Mouse (Mus musculus) heart, adult 2 months (tissue): Measurements from ENCODE around the gene Atxn2. TPM values are rescaled to one million over a fixed set of nuclear protein-coding genes. Genes with fewer than 3 reads are reported as not detected.

ENCODE experiments used
- DNase-seq, 2 experiments: peaks; one replicate each; pipeline ENCODE4 v3.0.0; 2021
- H3K27ac ChIP-seq: fragments of 200-600 bp; 2 replicates; pipeline ENCODE4 v1.8.1; 2022
- H3K27me3 ChIP-seq: fragments of 200-500 bp; 2 replicates; pipeline ENCODE4 v1.6.1; 2012; ENCODE audit warnings: mild to moderate bottlenecking, low read length, inconsistent platforms, mixed read lengths; ENCODE audit not compliant: control insufficient read depth, insufficient read depth
- H3K36me3 ChIP-seq: fragments of 200-500 bp; 2 replicates; pipeline ENCODE4 v1.6.1; 2012; ENCODE audit warnings: low read length, inconsistent platforms; ENCODE audit not compliant: control insufficient read depth, insufficient read depth
- H3K4me1 ChIP-seq: fragments of 200-500 bp; 2 replicates; pipeline ENCODE4 v1.6.1; 2011; ENCODE audit warnings: low read length; ENCODE audit not compliant: control insufficient read depth, insufficient read depth
- H3K4me3 ChIP-seq: fragments of 200-600 bp; 2 replicates; pipeline ENCODE4 v1.8.1; 2022
- H3K79me2 ChIP-seq: fragments of 200-500 bp; replicated peaks from 2 replicates; pipeline ENCODE4 v1.6.1; 2012; ENCODE audit warnings: mild to moderate bottlenecking, inconsistent platforms, low read length, moderate library complexity, mixed read lengths; ENCODE audit not compliant: control insufficient read depth, insufficient read depth
- H3K9ac ChIP-seq: fragments of 200-500 bp; 2 replicates; pipeline ENCODE4 v1.6.1; 2012; ENCODE audit warnings: low read depth, mild to moderate bottlenecking, control low read depth, inconsistent platforms, low read length, mixed read lengths
- CTCF ChIP-seq: fragments of 200-600 bp; IDR thresholded peaks from 2 replicates; pipeline ENCODE4 v1.8.1; 2022; ENCODE audit warnings: antibody characterized with exemption, mild to moderate bottlenecking, moderate library complexity
- EP300 ChIP-seq: fragments of 200-500 bp; IDR thresholded peaks from 2 replicates; pipeline ENCODE4 v1.6.1; 2011; ENCODE audit warnings: low read depth, low read length, control low read depth; ENCODE audit not compliant: insufficient read depth
- POLR2A ChIP-seq: fragments of 200-500 bp; IDR thresholded peaks from 2 replicates; pipeline ENCODE4 v1.6.1; 2011; ENCODE audit warnings: mild to moderate bottlenecking, low read depth, low read length, control low read depth; ENCODE audit not compliant: insufficient read depth
- WGBS: fragments of 180-500 bp; shearing (Covaris S2); methylation state at CpG from one replicate; pipeline ENCODE4 v1.1.7; 2018; 5-methylcytosine and 5-hydroxymethylcytosine counted together
- intact Hi-C: fragments of 180-260 bp; cut with DNase I; formaldehyde crosslinking; loops from one replicate; pipeline ENCODE4 v1.15.1; 2025
- polyA plus RNA-seq: library from polyadenylated mRNA; depleted of rRNA; stranded (reverse); fragments of >200 nt; gene quantifications from 2 replicates; pipeline ENCODE4 v1.2.3, GENCODE M21; 2012
- total RNA-seq, 2 experiments: library from RNA; stranded (reverse); gene quantifications; 2 replicates each; pipeline ENCODE4 v1.2.3; 2021

Gene Atxn2
- total and polyA plus RNA-seq, 3 experiments: 133 to 161 (median 155) TPM

GRCm38 (mm10) chr5:121827876-121828275, 116.7 kb downstream of the Atxn2 start:
- DNase-seq: no peak
- Histone ChIP-seq H3K9ac (no peak overlapping the region), H3K79me2 (peaks cover 32% of the 10 kb centered on the region), H3K27ac (no peak overlapping the region), H3K4me3 (no peak overlapping the region), H3K4me1 (peaks cover 51% of the 10 kb centered on the region), H3K36me3 (peaks cover 32% of the 10 kb centered on the region), H3K27me3 (no peaks in the 10 kb centered on the region)
- WGBS: 80% methylated on average over 4 of the region's 4 CpGs
- intact Hi-C loops: no loop called here
- no peak for TF ChIP-seq POLR2A
- no peak for TF ChIP-seq CTCF
- no peak for TF ChIP-seq EP300

DNA sequence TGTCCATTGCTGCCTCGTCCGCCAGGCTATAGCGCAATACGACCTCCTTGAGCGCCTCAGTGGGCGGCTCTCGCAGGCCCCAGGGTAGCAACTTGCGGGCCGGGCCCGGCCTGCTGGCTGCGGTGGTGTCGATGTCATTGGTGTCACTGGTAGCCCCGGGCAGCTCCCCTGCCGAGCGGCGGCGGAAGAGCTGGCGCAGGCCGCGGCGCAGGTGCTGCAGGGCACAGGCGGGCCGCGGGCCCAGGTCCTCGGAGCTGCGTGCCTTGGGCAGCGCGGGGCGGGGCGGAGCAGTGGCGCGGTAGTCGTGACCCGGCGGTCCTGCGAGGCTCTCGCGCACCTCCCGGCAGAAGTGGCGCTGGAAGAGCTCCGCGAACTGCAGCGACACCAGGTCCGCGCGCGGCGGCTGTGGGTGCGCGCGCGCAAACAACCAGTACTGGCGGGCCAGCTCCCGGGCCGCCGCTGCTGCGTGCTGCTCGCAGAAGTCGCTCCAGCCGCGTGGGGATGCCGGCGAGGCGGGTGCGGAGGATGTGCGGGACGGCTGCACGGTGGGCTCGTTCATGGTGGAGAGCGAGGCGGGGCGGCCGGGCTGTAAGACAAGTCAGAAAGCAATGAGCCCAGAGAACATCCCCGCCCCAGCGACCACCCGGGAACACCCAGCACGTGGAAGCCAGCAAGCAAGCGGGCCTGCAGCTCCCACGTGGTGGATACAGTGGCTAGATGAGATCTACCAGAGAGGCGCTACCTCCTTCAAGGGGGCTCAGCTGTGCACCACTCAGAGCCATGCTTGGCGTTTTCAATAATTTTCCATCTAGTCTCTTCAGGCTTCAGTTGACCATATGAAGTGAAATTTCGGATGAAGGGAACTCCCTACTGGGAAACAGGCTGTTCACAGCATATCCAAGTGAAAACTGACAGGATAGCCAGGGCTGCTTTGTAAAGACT, 117.6 kb downstream of the Atxn2 start:
- 58% methylated on average over 78 of the region's 82 CpGs for WGBS
- intact Hi-C loops: no loop called here
- TF ChIP-seq POLR2A: no peak
- no peak for TF ChIP-seq EP300
- Histone ChIP-seq H3K27ac (no peak overlapping the region), H3K27me3 (no peaks in the 10 kb centered on the region), H3K4me1 (peaks cover 45% of the 10 kb centered on the region), H3K79me2 (peaks cover 35% of the 10 kb centered on the region), H3K9ac (peak overlapping the region; percentile 17), H3K4me3 (no peak overlapping the region), H3K36me3 (peaks cover 29% of the 10 kb centered on the region)
- DNase-seq: peak in 1 of 2 experiments; percentile 34

DNA sequence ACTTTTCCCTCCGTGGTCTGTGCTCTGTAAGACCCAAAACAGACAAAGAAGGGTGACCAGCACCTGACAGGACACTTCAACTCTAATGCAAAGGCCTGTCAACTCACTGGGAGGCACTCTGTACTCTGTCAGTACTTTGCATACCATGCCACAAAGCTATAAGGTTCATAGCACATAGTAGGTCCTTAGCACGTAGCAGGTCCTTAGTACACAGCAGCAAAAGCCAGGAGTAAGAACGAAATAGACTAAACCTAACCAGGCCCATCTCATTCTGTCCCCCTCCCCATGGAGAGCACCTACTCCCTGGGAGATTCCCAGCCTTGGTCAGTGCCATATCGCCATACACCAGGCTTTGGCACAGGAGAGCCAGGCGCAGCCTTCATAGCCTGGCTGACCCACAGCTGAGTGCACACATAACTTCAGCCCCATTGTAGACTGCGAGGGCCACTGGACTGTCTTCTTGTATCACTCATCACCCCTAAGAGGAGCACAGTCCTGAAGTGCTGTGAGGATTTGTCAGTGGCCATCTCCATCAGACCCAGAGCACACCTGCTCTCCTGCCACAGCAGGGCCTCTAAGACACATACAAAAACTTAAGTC, 120.0 kb downstream of the Atxn2 start:
- 89% methylated on average over 6 of the region's 6 CpGs for WGBS
- Histone ChIP-seq H3K9ac (no peak overlapping the region), H3K4me3 (no peak overlapping the region), H3K79me2 (peaks cover 35% of the 10 kb centered on the region), H3K27ac (no peak overlapping the region), H3K27me3 (no peaks in the 10 kb centered on the region), H3K36me3 (peaks cover 16% of the 10 kb centered on the region), H3K4me1 (peaks cover 40% of the 10 kb centered on the region)
- intact Hi-C loops: no loop called here
- no peak for DNase-seq
- TF ChIP-seq CTCF: no peak
- no peak for TF ChIP-seq EP300
- no peak for TF ChIP-seq POLR2A

DNA sequence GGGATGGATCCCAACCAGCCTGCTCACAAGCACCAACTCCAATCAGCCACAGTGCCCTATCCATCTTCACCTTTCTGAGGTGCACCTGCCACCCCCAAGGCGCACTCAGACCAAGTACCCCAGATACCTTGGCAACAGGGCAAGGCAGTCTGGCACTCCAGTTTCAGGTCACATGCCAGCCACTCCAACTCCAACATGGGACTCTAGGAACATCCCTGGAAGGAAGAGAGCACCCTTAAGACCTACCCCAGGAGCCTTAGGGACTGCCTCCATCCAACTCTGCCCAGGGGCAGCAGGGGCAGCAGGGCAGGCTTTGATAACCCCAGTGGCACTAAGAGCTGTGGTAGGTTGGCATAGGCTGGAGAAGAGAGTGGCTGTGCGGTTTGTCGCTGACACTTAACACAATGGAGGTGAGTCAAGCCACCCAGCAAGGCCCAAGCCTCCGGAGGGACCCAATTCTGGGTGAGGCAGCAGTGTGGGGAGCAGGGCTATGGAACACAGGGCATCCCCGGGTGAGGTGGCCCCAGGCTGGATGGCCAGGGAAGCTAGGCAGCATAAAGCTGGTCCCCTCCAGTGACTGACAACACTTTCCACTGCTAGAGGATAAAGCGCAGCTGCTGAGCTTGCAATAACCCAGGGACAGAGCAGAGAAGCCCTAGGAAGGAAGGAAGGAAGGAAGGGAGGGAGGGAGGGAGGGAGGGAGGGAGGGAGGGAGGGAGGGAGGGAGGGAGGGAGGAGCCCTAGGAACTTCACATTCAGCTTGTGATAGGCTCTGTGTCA, 121.4 kb downstream of the Atxn2 start:
- intact Hi-C loops: no loop called here
- no peak for TF ChIP-seq CTCF
- no peak for TF ChIP-seq POLR2A
- TF ChIP-seq EP300: no peak
- Histone ChIP-seq H3K27ac (peak overlapping the region; percentile 98), H3K9ac (peak overlapping the region; percentile 3; the same call in 1 of the 2 replicates), H3K4me3 (peak overlapping the region; percentile 11), H3K27me3 (no peaks in the 10 kb centered on the region), H3K79me2 (peaks cover 31% of the 10 kb centered on the region), H3K36me3 (peaks cover 10% of the 10 kb centered on the region), H3K4me1 (peaks cover 33% of the 10 kb centered on the region)
- 45% methylated on average over 6 of the region's 6 CpGs for WGBS
- DNase-seq: peak in 1 of 2 experiments; percentile 34

DNA sequence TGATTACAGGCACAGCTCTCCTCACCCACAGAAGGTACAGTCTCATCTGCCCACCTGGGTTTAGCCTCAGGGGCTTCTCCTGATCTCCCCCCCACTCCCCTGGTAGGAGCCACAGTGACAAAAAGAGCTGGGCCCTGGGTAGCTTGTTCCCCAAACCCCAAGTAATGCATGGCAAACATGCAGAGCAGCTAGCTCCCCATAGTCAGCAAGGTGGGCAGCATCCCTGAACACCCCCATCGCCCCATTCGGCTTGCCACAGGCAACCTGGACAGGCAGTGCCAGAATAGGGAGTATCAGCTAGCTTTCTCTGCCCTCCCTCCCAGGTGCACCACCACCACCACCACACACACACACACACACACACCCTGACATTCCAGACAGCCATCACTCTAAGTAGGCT, 122.0 kb downstream of the Atxn2 start:
- 66% methylated on average over 2 of the region's 2 CpGs for WGBS
- peaks cover 28% of the 10 kb centered on the region for H3K79me2 ChIP-seq
- TF ChIP-seq POLR2A: no peak
- TF ChIP-seq EP300: no peak
- no peak for TF ChIP-seq CTCF
- peak overlapping the region; percentile 35; the same call in 1 of the 2 replicates for H3K4me3 ChIP-seq
- H3K9ac ChIP-seq: peak overlapping the region; percentile 46
- no peaks in the 10 kb centered on the region for H3K27me3 ChIP-seq
- peaks cover 5% of the 10 kb centered on the region for H3K36me3 ChIP-seq
- intact Hi-C loops: no loop called here
- no peak for DNase-seq
- H3K4me1 ChIP-seq: peaks cover 31% of the 10 kb centered on the region
- H3K27ac ChIP-seq: peak overlapping the region; percentile 98
